Mouse (Mus musculus) heart, embryonic 15.5 days (tissue): ENCODE data around the gene Sgpp1. TPM values are rescaled to one million over a fixed set of nuclear protein-coding genes. Genes with fewer than 3 reads are reported as not detected.
"Not testable (repeated sequence)": the region's sequence is repeated elsewhere in the genome, so short reads cannot be mapped to it uniquely, and the experiment has no call there.

Source experiments
- ATAC-seq: fragments of 200-750 bp; cut with Nextera tagmentation; replicated peaks from 2 replicates; pipeline ENCODE4 v1.8.0; 2017; ENCODE audit warnings: low read depth, moderate TSS enrichment; ENCODE audit not compliant: insufficient number of reproducible peaks, insufficient read depth, low FRiP score
- H3K27ac ChIP-seq: fragments of 300-500 bp; sonication (generic); 2 replicates; pipeline ENCODE4 v1.5.1; 2015; ENCODE audit warnings: mild to moderate bottlenecking, inconsistent platforms
- H3K27me3 ChIP-seq: fragments of 300-500 bp; sonication (generic); 2 replicates; pipeline ENCODE4 v1.6.1; 2015; ENCODE audit warnings: inconsistent platforms
- H3K36me3 ChIP-seq: fragments of 300-500 bp; sonication (generic); 2 replicates; pipeline ENCODE4 v1.6.1; 2015; ENCODE audit warnings: mild to moderate bottlenecking, inconsistent platforms
- H3K4me1 ChIP-seq: fragments of 300-500 bp; sonication (generic); replicated peaks from 2 replicates; pipeline ENCODE4 v1.6.1; 2015; ENCODE audit warnings: inconsistent platforms
- H3K4me2 ChIP-seq: fragments of 300-500 bp; sonication (generic); 2 replicates; pipeline ENCODE4 v1.6.1; 2015; ENCODE audit warnings: inconsistent platforms, mild to moderate bottlenecking, moderate library complexity
- H3K4me3 ChIP-seq: fragments of 300-500 bp; sonication (generic); 2 replicates; pipeline ENCODE4 v1.5.1; 2015; ENCODE audit warnings: mild to moderate bottlenecking, inconsistent platforms
- H3K9ac ChIP-seq: fragments of 300-500 bp; sonication (generic); 2 replicates; pipeline ENCODE4 v1.6.1; 2015; ENCODE audit warnings: mild to moderate bottlenecking, inconsistent platforms
- H3K9me3 ChIP-seq: fragments of 300-500 bp; sonication (generic); replicated peaks from 2 replicates; pipeline ENCODE4 v1.6.1; 2016; ENCODE audit warnings: inconsistent platforms
- WGBS: fragments of 180-500 bp; shearing (Covaris S2); methylation state at CpG from one replicate; pipeline ENCODE4 v1.1.7; 2015; ENCODE audit warnings: mixed read lengths; 5-methylcytosine and 5-hydroxymethylcytosine counted together
- polyA plus RNA-seq: library from polyadenylated mRNA; unstranded; fragments of >200 nt; fragmentation: Nextera tagmentation; extraction: Ambion mirVana; gene quantifications from 2 replicates; pipeline ENCODE4 v1.2.1, GENCODE M21; 2015

Sgpp1 gene
- polyA plus RNA-seq, 1 experiment from 2014 or later: 13.8 TPM

DNA sequence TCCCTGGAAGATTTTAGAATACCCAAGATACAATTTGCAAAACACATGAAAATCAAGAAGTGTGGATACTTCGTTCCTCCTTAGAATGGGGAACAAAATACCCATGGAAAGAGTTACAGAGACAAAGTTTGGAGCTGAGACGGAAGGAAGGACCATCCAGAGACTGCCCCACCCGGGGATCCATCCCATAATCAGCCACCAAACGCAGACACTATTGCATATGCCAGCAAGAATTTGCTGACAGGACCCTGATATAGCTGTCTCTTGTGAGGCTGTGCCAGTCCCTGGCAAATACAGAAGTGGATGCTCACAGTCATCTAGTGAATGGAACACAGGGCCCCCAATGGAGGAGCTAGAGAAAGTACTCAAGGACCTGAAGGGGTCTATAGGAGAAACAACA, 51.5 kb downstream of the Sgpp1 start:
- H3K4me3 ChIP-seq, H3K27me3 ChIP-seq, H3K27ac ChIP-seq, H3K36me3 ChIP-seq, ATAC-seq, H3K4me2 ChIP-seq, H3K9me3 ChIP-seq, H3K9ac ChIP-seq, H3K4me1 ChIP-seq: not testable (repeated sequence)
- WGBS: 73% methylated on average over 4 of the region's 4 CpGs

DNA sequence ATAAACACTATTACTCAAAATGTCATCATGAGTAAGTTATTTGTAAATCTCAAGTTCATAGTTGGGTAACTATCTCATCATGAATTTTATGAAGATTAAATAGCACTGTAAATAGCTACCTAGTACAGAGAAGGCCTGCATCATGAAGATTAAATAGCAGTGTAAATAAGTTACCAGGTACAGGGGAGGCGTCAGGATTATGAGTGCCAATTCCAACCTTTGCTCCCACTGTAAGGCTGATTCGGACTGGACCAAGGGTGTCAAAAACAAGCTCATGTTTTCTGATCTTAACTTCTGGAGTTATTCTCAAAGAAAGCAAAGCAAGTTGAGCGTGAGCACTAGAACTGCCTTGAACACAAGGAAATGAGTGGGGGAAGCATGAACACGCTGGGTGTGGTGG, 51.9 kb downstream of the Sgpp1 start:
- WGBS: 91% methylated on average over 4 of the region's 4 CpGs
- Histone ChIP-seq H3K36me3 (no peaks in the 10 kb centered on the region), H3K4me2 (no peak overlapping the region), H3K9ac (no peak overlapping the region), H3K27ac (no peak overlapping the region), H3K4me3 (no peak overlapping the region), H3K4me1 (no peaks in the 10 kb centered on the region), H3K27me3 (no peaks in the 10 kb centered on the region), H3K9me3 (no peaks in the 10 kb centered on the region)
- no peak for ATAC-seq

DNA sequence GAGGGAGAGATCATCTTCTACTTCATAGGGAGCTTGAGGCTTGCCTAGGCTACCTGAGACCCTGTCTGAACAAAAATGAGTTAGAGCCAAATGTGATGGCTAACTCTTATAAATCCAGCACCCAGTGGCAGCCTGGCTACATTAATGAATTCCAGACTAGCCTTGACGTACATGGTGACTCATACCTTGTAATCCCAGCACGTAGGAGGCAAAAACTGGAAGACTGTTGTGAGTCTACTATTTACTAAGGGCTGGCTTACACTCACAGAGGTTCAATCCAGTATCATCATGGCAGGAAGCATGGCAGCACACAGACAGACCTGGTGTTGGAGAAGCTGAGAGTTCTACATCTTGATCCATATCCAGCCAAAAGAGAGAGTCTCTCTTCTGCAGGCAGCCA, 52.7 kb downstream of the Sgpp1 start:
- 62% methylated on average over 2 of the region's 2 CpGs for WGBS
- ATAC-seq: no peak
- Histone ChIP-seq H3K27me3 (no peaks in the 10 kb centered on the region), H3K4me1 (no peaks in the 10 kb centered on the region), H3K4me2 (no peak overlapping the region), H3K9me3 (no peaks in the 10 kb centered on the region), H3K36me3 (no peaks in the 10 kb centered on the region), H3K4me3 (no peak overlapping the region), H3K27ac (no peak overlapping the region), H3K9ac (no peak overlapping the region)

DNA sequence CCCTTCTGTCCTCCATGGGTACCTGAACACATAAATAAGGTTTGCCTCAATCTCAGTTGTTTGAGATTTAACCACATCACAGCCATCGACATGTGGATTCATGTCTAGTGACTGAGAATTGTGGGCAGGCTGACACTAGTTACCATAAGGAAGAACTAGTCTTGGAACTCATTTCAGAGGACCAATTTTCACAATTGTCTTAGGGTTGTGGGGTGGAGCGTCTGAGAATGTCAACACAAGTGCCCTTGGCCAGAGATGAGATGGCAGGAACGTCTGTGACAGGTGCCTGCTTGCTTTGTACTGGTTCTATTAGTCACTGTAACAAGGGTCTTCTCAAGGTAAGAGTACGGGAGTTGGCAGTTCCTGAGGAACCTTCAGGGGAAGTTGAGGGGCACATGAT, 54.4 kb downstream of the Sgpp1 start:
- H3K9me3 ChIP-seq: no peaks in the 10 kb centered on the region
- 80% methylated on average over 4 of the region's 4 CpGs for WGBS
- H3K27me3 ChIP-seq: no peaks in the 10 kb centered on the region
- no peak for ATAC-seq
- H3K4me1 ChIP-seq: no peaks in the 10 kb centered on the region
- H3K4me3 ChIP-seq: no peak overlapping the region
- no peak overlapping the region for H3K27ac ChIP-seq
- no peak overlapping the region for H3K4me2 ChIP-seq
- no peak overlapping the region for H3K9ac ChIP-seq
- no peaks in the 10 kb centered on the region for H3K36me3 ChIP-seq

DNA sequence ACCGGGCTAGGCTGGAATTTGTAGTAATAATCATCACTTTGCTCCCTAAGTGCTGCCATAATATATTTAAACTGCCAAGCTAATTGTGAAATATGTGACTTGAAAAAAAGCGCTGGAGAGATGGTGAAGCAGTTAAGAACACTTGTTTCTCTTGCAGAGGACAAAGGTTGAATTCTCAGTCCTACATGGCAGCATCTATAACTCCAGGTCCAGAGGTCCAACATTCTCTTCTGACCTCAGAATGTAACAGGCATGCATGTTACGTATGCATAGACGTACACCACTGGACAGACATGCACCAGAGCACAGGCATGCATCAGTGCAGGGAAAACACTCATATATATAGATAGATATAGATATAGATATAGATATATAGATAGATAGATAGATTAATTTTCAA, 57.1 kb downstream of the Sgpp1 start:
- no peak for ATAC-seq
- Histone ChIP-seq H3K4me1 (no peaks in the 10 kb centered on the region), H3K4me2 (no peak overlapping the region), H3K27me3 (no peaks in the 10 kb centered on the region), H3K9ac (no peak overlapping the region), H3K27ac (no peak overlapping the region), H3K36me3 (no peaks in the 10 kb centered on the region), H3K9me3 (no peaks in the 10 kb centered on the region), H3K4me3 (no peak overlapping the region)
- WGBS: 92% methylated on average over 4 of the region's 4 CpGs

DNA sequence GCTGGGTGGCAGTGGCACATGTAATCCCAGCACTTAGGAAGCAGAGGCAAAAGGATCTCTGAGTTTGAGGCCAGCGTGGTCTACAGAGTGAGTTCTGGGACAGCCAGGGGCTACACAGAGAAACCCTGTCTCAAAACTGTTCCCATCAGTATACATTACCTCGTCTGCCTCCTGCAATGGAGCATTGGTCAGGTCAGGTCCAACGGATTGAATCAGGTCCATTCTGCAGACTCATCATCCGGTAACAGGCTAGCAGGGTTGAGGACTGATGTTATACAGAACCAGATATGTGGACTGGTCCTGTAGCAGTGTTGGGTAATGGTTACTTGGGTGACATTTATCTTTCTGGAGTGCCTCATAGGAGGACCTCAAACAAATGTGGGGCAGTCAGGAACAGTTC, 62.9 kb downstream of the Sgpp1 start:
- H3K27ac ChIP-seq: no peak overlapping the region
- H3K4me1 ChIP-seq: peaks cover 10% of the 10 kb centered on the region
- ATAC-seq: no peak
- no peaks in the 10 kb centered on the region for H3K9me3 ChIP-seq
- H3K4me2 ChIP-seq: no peak overlapping the region
- H3K4me3 ChIP-seq: no peak overlapping the region
- H3K36me3 ChIP-seq: no peaks in the 10 kb centered on the region
- WGBS: 92% methylated on average over 4 of the region's 4 CpGs
- H3K9ac ChIP-seq: no peak overlapping the region
- no peaks in the 10 kb centered on the region for H3K27me3 ChIP-seq

DNA sequence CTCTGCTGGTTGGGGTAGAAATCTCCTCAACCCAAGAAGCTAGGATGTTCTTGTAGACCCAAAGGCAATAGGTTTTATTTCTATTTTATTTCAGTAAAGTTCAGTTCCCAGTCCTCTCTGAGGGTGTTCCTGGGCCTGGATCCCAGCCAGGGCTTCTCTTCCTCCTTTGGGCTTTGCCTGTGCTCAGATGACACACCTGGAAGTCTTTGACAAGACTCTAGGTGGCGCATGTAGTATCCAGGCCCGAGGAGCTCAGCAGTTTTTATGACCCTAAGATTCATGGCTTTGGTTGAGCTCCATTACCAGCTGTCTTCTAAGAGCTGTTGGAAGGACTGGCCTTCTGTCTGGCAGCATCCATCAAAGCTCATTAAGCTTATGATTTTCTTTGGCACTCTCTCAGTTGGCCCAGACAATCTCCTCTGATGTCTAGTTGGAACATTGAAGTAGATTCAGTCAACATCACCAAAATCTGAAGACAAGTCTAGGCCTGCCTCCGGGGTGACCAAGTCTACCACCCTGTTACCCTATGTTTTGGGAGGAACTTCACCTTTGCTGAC, 63.7 kb downstream of the Sgpp1 start:
- no peaks in the 10 kb centered on the region for H3K36me3 ChIP-seq
- H3K27ac ChIP-seq: no peak overlapping the region
- H3K27me3 ChIP-seq: no peaks in the 10 kb centered on the region
- peaks cover 10% of the 10 kb centered on the region for H3K4me1 ChIP-seq
- H3K9ac ChIP-seq: no peak overlapping the region
- ATAC-seq: no peak
- H3K4me3 ChIP-seq: no peak overlapping the region
- no peak overlapping the region for H3K4me2 ChIP-seq
- 82% methylated on average over 3 of the region's 3 CpGs for WGBS
- H3K9me3 ChIP-seq: no peaks in the 10 kb centered on the region

DNA sequence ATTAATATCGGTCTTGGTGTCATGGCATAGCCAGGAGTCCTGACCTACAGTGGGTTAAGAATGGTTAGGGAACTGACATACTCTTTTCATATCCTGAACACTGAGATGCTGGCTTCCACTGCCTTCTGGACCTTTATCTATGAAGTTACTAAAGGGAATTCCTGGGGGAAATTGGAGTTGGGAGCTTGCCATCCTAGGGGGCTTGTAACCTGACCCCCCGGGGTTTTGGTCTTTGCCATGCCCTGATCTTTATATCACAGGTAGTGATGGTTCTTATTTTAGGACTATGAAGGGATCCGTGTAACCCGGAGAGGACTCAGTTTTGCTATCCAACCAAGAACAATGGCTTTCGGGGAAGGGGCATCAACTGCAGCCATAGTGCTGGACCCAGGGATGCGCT, 64.9 kb downstream of the Sgpp1 start:
- Histone ChIP-seq H3K36me3 (no peaks in the 10 kb centered on the region), H3K4me2 (peak overlapping the region; percentile 70), H3K27ac (no peak overlapping the region), H3K9me3 (no peaks in the 10 kb centered on the region), H3K4me3 (peak overlapping the region; percentile 67), H3K27me3 (no peaks in the 10 kb centered on the region), H3K4me1 (peaks cover 10% of the 10 kb centered on the region), H3K9ac (peak overlapping the region; percentile 7; the same call in 1 of the 2 replicates)
- ATAC-seq: no peak
- 85% methylated on average over 6 of the region's 6 CpGs for WGBS

DNA sequence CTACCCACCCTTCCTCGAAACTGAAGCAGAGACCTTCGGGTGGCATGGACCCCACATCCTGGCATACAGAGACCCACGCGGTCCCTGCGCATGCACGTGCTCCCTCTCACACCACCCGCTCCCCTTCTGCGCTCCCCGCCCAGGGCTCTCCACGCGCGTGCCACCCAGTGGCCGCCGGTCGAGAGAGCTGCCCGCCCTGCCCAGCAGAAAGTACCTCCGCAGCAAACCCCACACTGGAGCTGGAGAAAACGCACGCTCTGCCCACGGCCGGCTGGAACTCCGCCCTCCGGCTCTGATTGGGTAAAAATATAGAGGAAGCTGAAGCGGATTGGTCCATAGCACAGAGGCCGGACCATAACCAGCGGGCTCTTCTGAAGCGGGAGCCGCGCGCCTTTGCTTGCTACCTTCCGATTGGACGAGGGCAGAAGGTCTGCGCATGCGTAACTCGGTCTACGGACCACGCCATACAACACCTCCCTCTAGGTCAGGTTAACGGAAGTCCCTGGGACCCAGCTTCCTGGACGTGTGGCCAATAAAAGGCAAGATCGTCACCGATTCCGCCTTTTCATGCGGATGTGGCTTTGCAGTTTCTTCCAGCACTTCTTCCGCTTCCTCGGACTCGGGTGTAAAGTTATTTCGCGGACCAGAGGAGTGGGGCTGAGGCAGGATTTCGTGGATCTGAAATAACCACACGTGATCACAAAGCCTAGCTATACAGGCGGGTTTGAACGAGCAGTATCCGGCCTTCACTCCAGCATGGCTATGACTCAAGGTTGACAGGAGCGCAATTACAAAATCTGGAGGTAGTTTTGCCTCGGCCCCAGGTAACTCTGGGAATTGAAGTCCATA, 66.0 kb downstream of the Sgpp1 start, which contains the start of gene Wdr89:
Gene Wdr89, minus strand, starts transcription at position 280 of the 849 bp plus-strand sequence.
- Histone ChIP-seq H3K4me2 (peak within 1 kb of the TSS; percentile 82), H3K4me3 (peak within 1 kb of the TSS; percentile 67), H3K27ac (peak within 1 kb of the TSS; percentile 90), H3K27me3 (no peaks in the 10 kb centered on the region), H3K9me3 (no peaks in the 10 kb centered on the region), H3K36me3 (no peaks in the 10 kb centered on the region), H3K9ac (peak within 1 kb of the TSS; percentile 68), H3K4me1 (peaks cover 10% of the 10 kb centered on the region)
- WGBS: under 1% methylated on average over 55 of the region's 55 CpGs
- peak; percentile 99 for ATAC-seq

DNA sequence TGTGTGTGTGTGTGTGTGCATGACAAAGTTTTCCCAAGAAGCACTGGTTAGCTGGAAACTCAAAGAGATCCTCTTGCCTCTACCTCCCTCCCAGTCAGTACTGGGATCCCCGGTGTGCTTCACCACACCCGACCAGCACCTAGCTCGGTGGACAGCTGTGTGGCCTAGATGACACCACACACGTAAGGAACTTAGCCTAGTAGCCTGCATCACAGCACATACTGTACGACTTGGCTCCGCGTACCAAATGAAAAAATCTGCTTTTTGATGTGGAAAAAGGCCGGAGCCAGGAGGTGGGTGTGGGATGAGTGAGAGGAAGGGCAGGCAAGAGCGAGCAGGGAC, 66.6 kb downstream of the Sgpp1 start:
- Histone ChIP-seq H3K9ac (peak overlapping the region; percentile 68), H3K36me3 (no peaks in the 10 kb centered on the region), H3K27me3 (no peaks in the 10 kb centered on the region), H3K4me2 (peak overlapping the region; percentile 82), H3K4me1 (peaks cover 10% of the 10 kb centered on the region), H3K4me3 (peak overlapping the region; percentile 67), H3K9me3 (no peaks in the 10 kb centered on the region), H3K27ac (peak overlapping the region; percentile 88)
- ATAC-seq: peak; percentile 2
- WGBS: under 1% methylated on average over 9 of the region's 9 CpGs

DNA sequence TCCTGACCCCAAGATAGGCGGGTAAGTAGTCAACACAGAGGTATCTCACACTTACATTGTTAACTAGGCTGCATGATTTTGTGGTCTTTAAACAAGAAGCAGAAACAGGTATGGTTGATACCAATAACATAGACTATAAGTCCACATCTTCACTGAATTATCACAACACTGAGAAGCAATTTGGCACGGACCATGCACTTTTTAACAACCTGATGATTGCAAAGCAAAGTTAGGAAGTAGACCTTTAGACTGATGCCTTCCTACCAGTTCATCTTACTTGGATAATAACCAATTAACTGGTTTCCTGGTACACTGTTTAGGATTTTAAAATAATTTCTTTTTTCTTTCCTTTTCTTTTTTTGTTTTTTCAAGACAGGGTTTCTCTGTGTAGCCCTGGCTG, 67.3 kb downstream of the Sgpp1 start:
- Histone ChIP-seq H3K27me3 (no peaks in the 10 kb centered on the region), H3K9me3 (no peaks in the 10 kb centered on the region), H3K27ac (no peak overlapping the region), H3K4me3 (no peak overlapping the region), H3K36me3 (no peaks in the 10 kb centered on the region), H3K9ac (no peak overlapping the region), H3K4me2 (peak overlapping the region; percentile 82; the same call in 1 of the 2 replicates), H3K4me1 (peaks cover 10% of the 10 kb centered on the region)
- ATAC-seq: no peak
- 90% methylated on average over 2 of the region's 2 CpGs for WGBS

DNA sequence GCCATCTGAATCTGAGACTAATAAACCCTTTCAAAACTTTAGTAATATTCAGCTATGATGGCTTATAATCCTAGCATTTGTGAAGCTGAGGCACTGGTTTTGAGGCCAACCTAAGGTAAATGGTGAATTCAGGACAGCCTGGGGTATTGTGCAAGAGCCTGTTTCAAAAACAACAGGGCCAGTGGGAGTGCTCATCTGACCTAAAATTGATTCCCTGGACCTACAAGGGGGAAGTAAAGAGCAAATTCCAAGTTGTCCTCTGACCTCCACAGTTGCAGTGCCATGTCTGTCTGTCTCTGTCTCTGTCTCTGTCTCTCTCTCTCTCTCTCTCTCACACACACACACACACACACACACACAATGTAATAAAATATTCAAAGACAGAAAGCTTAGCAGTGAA, 68.6 kb downstream of the Sgpp1 start:
- H3K9me3 ChIP-seq: no peaks in the 10 kb centered on the region
- no peak overlapping the region for H3K9ac ChIP-seq
- no peak overlapping the region for H3K4me2 ChIP-seq
- H3K27me3 ChIP-seq: no peaks in the 10 kb centered on the region
- no peak overlapping the region for H3K4me3 ChIP-seq
- no peaks in the 10 kb centered on the region for H3K36me3 ChIP-seq
- no peak for ATAC-seq
- peaks cover 10% of the 10 kb centered on the region for H3K4me1 ChIP-seq
- H3K27ac ChIP-seq: no peak overlapping the region
